Mouse (Mus musculus) midbrain, embryonic 12.5 days (tissue): ENCODE data around the gene Macrod2. TPM values are rescaled to one million over a fixed set of nuclear protein-coding genes. Genes with fewer than 3 reads are reported as not detected.

ENCODE experiments used
- ATAC-seq: fragments of 200-750 bp; cut with Nextera tagmentation; 2 replicates; pipeline ENCODE4 v1.8.0; 2017; ENCODE audit warnings: low read depth, moderate TSS enrichment, moderate library complexity; ENCODE audit not compliant: low FRiP score
- H3K27ac ChIP-seq: fragments of 300-500 bp; sonication (generic); replicated peaks from 2 replicates; pipeline ENCODE4 v1.5.1; 2016; ENCODE audit warnings: mild to moderate bottlenecking
- H3K27me3 ChIP-seq: fragments of 300-500 bp; sonication (generic); 2 replicates; pipeline ENCODE4 v1.6.1; 2016; ENCODE audit warnings: mild to moderate bottlenecking
- H3K36me3 ChIP-seq: fragments of 300-500 bp; sonication (generic); 2 replicates; pipeline ENCODE4 v1.6.1; 2016
- H3K4me1 ChIP-seq: fragments of 300-500 bp; sonication (generic); 2 replicates; pipeline ENCODE4 v1.6.1; 2016
- H3K4me2 ChIP-seq: fragments of 300-500 bp; sonication (generic); replicated peaks from 2 replicates; pipeline ENCODE4 v1.6.1; 2016; ENCODE audit warnings: mild to moderate bottlenecking, moderate library complexity
- H3K4me3 ChIP-seq: fragments of 300-500 bp; sonication (generic); 2 replicates; pipeline ENCODE4 v1.5.1; 2016; ENCODE audit warnings: mild to moderate bottlenecking
- H3K9ac ChIP-seq: fragments of 300-500 bp; sonication (generic); replicated peaks from 2 replicates; pipeline ENCODE4 v1.6.1; 2016; ENCODE audit warnings: mild to moderate bottlenecking, moderate library complexity
- H3K9me3 ChIP-seq: fragments of 300-500 bp; sonication (generic); 2 replicates; pipeline ENCODE4 v1.6.1; 2016; ENCODE audit warnings: mild to moderate bottlenecking
- WGBS: fragments of 180-500 bp; shearing (Covaris S2); methylation state at CpG from one replicate; pipeline ENCODE4 v1.1.7; 2016; 5-methylcytosine and 5-hydroxymethylcytosine counted together
- polyA plus RNA-seq: library from polyadenylated mRNA; unstranded; fragments of >200 nt; fragmentation: Nextera tagmentation; extraction: Ambion mirVana; gene quantifications from 2 replicates; pipeline ENCODE4 v1.2.1, GENCODE M21; 2016

Macrod2 gene
- polyA plus RNA-seq, 1 experiment from 2014 or later, result 52.4 TPM

- Histone ChIP-seq H3K9me3 (no peaks in the 10 kb centered on the region), H3K36me3 (no peaks in the 10 kb centered on the region), H3K27ac (no peak overlapping the region), H3K4me3 (no peak overlapping the region), H3K4me1 (no peaks in the 10 kb centered on the region), H3K4me2 (no peak overlapping the region), H3K27me3 (no peaks in the 10 kb centered on the region), H3K9ac (no peak overlapping the region)
- no peak for ATAC-seq
- 87% methylated on average over 2 of the region's 2 CpGs for WGBS
Measured at GRCm38 (mm10) chr2:141830496-141830895, 1435.4 kb downstream of the Macrod2 start.

GRCm38 (mm10) chr2:141831515-141831914, 1436.4 kb downstream of the Macrod2 start:
- Histone ChIP-seq H3K4me3 (no peak overlapping the region), H3K36me3 (no peaks in the 10 kb centered on the region), H3K27ac (no peak overlapping the region), H3K4me2 (no peak overlapping the region), H3K27me3 (no peaks in the 10 kb centered on the region), H3K4me1 (no peaks in the 10 kb centered on the region), H3K9ac (no peak overlapping the region), H3K9me3 (no peaks in the 10 kb centered on the region)
- ATAC-seq, result no peak
- WGBS, result 85% methylated on average over 5 of the region's 5 CpGs

GRCm38 (mm10) chr2:141834156-141834782, 1439.2 kb downstream of the Macrod2 start:
- H3K36me3 ChIP-seq, result no peaks in the 10 kb centered on the region
- ATAC-seq, result no peak
- no peak overlapping the region for H3K9ac ChIP-seq
- 87% methylated on average over 4 of the region's 4 CpGs for WGBS
- H3K9me3 ChIP-seq, result no peaks in the 10 kb centered on the region
- no peaks in the 10 kb centered on the region for H3K27me3 ChIP-seq
- no peaks in the 10 kb centered on the region for H3K4me1 ChIP-seq
- H3K4me2 ChIP-seq, result no peak overlapping the region
- no peak overlapping the region for H3K27ac ChIP-seq
- no peak overlapping the region for H3K4me3 ChIP-seq

- 85% methylated on average over 6 of the region's 6 CpGs for WGBS
- H3K9me3 ChIP-seq, result no peaks in the 10 kb centered on the region
- no peaks in the 10 kb centered on the region for H3K36me3 ChIP-seq
- H3K4me3 ChIP-seq, result no peak overlapping the region
- no peak overlapping the region for H3K9ac ChIP-seq
- no peaks in the 10 kb centered on the region for H3K4me1 ChIP-seq
- no peak for ATAC-seq
- H3K27me3 ChIP-seq, result no peaks in the 10 kb centered on the region
- no peak overlapping the region for H3K4me2 ChIP-seq
- H3K27ac ChIP-seq, result no peak overlapping the region
Measured at GRCm38 (mm10) chr2:141844408-141845175, 1449.5 kb downstream of the Macrod2 start.

DNA sequence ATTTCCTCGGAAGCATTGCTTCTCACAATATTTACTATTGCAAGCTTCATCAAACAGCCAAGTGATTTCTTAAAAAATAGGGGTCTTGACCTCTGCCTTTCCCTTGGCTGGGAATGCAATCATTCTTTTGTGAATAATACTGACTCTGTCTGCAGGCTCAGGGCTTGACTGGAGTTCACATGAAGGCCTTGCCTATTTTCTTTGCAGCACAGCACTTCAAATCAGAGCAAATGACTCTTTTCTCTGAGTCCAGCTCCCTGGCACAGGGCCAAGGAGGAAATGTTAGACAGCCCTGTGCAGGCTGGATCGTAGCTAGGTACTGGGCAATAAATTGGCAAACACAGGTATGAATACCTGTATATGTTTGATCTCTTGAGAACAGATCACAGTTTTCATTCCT, 1464.1 kb downstream of the Macrod2 start:
- Histone ChIP-seq H3K36me3 (no peaks in the 10 kb centered on the region), H3K4me1 (peaks cover 8% of the 10 kb centered on the region), H3K9ac (no peak overlapping the region), H3K9me3 (no peaks in the 10 kb centered on the region), H3K4me3 (no peak overlapping the region), H3K27ac (no peak overlapping the region), H3K27me3 (no peaks in the 10 kb centered on the region), H3K4me2 (no peak overlapping the region)
- no peak for ATAC-seq
- 72% methylated on average over 2 of the region's 2 CpGs for WGBS

DNA sequence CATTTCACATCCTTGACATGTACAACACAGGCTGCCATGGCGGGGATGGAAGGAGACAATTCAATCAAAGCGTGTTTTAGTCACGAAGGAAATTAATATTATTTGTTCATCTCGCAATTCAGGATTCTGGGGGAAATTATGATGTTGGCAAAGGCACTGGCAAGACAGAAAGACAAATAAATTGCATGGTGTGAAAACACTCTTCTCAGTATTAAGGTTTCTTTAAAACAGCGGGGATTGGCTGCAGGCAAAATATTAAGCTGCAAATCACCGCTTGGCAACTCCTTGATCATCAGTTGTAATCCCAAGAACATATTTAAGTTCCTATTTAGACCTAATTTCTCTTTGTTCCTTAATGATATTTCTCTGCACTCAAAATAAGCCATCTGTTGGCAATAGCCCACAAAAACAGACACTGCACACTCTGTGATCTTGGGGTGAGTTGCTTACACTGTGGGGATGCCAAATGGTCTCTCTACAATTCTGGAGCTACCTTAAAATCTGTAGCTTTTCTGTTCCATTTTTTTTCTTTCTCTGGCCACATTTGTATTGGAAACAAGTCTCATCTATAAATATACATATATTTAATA, 1466.7 kb downstream of the Macrod2 start:
- Histone ChIP-seq H3K4me1 (peaks cover 8% of the 10 kb centered on the region), H3K9ac (no peak overlapping the region), H3K27me3 (no peaks in the 10 kb centered on the region), H3K4me2 (no peak overlapping the region), H3K27ac (no peak overlapping the region), H3K36me3 (no peaks in the 10 kb centered on the region), H3K4me3 (no peak overlapping the region), H3K9me3 (no peaks in the 10 kb centered on the region)
- no peak for ATAC-seq
- WGBS, result 84% methylated on average over 6 of the region's 6 CpGs

DNA sequence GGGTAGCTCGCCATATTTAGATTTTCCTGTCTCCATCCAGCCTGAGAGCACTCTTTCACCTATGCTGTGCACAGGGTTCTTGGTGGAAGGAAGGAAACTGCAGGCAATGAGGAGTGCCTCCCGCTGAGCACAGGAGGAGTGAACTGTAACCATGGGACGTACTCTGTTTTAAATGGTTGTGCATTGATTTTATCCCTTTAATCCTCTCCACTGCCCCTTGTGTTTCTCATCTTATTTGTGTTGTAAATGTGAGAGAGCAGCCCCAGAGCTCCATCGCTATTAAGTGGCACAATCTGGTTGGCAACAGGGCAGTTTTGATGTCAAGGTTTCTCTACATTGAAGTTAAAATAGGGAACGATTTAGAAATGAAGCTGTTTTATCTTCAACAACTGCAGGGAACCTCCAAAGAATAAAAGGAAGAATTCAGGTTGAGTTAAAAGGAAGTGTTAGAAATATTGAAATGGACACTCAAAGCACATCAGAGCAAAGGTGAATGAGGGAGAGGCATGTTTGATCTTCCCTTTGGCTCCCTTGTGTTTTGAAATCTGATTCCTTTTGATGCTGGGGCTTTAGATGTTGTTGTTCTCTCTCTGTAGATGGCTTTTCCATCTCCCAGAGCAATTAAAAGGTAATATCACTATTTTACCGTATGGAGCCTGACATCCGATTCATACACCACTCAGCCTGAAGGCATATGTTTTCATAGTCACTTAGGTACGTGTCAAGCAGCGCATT, 1467.6 kb downstream of the Macrod2 start:
- H3K27ac ChIP-seq, result no peak overlapping the region
- no peaks in the 10 kb centered on the region for H3K9me3 ChIP-seq
- WGBS, result 46% methylated on average over 9 of the region's 9 CpGs
- H3K4me1 ChIP-seq, result peaks cover 8% of the 10 kb centered on the region
- no peak overlapping the region for H3K4me3 ChIP-seq
- no peaks in the 10 kb centered on the region for H3K27me3 ChIP-seq
- H3K9ac ChIP-seq, result no peak overlapping the region
- peak; percentile 60 for ATAC-seq
- no peaks in the 10 kb centered on the region for H3K36me3 ChIP-seq
- H3K4me2 ChIP-seq, result no peak overlapping the region

GRCm38 (mm10) chr2:141863628-141864165, 1468.6 kb downstream of the Macrod2 start:
- Histone ChIP-seq H3K4me3 (no peak overlapping the region), H3K4me2 (no peak overlapping the region), H3K4me1 (peaks cover 8% of the 10 kb centered on the region), H3K27ac (no peak overlapping the region), H3K27me3 (no peaks in the 10 kb centered on the region), H3K36me3 (no peaks in the 10 kb centered on the region), H3K9me3 (no peaks in the 10 kb centered on the region), H3K9ac (no peak overlapping the region)
- no peak for ATAC-seq
- WGBS, result 78% methylated on average over 2 of the region's 2 CpGs

DNA sequence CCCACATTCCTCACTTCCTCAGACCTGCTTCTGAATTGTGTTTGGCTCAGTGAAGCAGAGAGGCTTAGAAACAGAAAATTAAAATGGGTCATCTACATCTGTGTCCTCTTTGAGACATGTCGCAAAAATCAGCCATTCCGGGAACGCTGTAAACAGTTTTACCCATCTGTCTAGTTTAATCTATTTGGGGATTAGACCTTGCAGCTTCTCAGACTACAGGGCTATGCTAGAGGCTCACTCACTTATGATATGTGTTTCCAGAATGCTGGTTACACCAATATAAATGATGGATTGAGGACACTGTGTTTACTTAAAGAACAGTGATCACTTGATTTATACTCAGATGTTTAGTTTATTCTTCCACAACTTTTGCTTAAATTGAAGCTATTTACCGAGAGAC, 1475.8 kb downstream of the Macrod2 start:
- no peak overlapping the region for H3K4me2 ChIP-seq
- no peak overlapping the region for H3K27ac ChIP-seq
- no peaks in the 10 kb centered on the region for H3K27me3 ChIP-seq
- 81% methylated on average over 4 of the region's 4 CpGs for WGBS
- no peak overlapping the region for H3K4me3 ChIP-seq
- ATAC-seq, result no peak
- H3K36me3 ChIP-seq, result no peaks in the 10 kb centered on the region
- H3K4me1 ChIP-seq, result no peaks in the 10 kb centered on the region
- no peaks in the 10 kb centered on the region for H3K9me3 ChIP-seq
- H3K9ac ChIP-seq, result no peak overlapping the region

DNA sequence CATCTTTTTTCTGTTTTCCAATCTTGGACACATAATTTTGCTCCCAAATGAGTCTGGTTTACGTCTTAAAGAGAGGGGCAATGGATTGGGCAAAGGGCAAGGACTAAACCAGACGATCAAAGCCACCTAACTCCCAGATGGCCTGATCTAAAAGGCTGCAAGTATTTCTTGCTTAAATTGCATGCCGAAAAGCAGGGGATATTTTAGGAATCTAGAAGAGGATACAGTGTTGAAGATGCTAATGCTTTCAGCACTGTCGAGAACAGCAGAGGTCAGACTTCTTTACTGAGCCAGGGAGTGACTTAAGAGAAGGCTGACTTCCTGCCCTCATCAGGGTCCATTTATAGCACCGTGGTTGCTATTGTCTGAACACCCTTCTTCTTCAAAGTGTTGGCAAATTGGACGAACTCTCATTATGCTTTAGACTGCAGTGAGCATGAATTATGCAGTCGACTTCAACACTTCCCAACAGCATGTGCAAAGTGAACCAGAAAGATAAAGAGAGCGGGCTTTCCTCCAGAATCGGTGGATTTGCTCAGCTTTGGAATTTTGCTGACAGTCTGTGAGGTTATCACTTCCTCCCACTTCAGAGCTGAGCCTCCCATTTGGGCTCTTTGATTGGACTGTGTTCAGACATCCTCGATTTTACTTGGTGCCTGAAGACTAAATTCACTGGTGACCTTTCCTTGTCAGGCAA, 1481.2 kb downstream of the Macrod2 start:
- Histone ChIP-seq H3K4me3 (no peak overlapping the region), H3K9ac (no peak overlapping the region), H3K36me3 (no peaks in the 10 kb centered on the region), H3K4me1 (0 out of 2 replicates have a peak, but pooled peaks cover 3% of the 10 kb centered on the region), H3K9me3 (no peaks in the 10 kb centered on the region), H3K4me2 (no peak overlapping the region), H3K27me3 (no peaks in the 10 kb centered on the region), H3K27ac (no peak overlapping the region)
- WGBS, result 64% methylated on average over 10 of the region's 10 CpGs
- ATAC-seq, result no peak

DNA sequence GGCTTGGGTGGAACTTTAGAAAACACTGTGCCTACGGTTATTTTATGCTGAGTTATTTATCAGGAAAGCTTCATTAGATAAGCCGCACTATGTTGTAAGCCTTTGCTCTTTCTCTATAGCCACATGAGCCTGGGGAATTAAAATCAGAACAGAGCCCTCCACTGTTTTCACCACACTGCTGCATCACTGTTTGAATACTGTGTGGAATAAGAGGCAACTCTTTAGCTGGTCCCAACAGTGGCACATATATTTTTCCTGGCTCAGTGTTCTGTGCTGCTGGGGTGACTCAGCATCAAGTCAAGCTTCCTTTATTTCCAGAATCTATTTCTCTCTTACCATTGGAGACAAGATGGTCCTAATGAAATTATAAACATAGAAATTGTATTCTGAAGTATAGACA, 1481.8 kb downstream of the Macrod2 start:
- H3K27me3 ChIP-seq, result no peaks in the 10 kb centered on the region
- WGBS, result 90% methylated on average over 2 of the region's 2 CpGs
- H3K27ac ChIP-seq, result no peak overlapping the region
- H3K9me3 ChIP-seq, result no peaks in the 10 kb centered on the region
- H3K4me3 ChIP-seq, result no peak overlapping the region
- 0 out of 2 replicates have a peak, but pooled peaks cover 3% of the 10 kb centered on the region for H3K4me1 ChIP-seq
- ATAC-seq, result no peak
- no peak overlapping the region for H3K4me2 ChIP-seq
- no peaks in the 10 kb centered on the region for H3K36me3 ChIP-seq
- H3K9ac ChIP-seq, result no peak overlapping the region
